Mouse (Mus musculus): ENCODE measurements around the gene Gm20481. TPM values are rescaled to one million over a fixed set of nuclear protein-coding genes. Genes with fewer than 3 reads are reported as not detected.
"Not testable (repeated sequence)": the region's sequence is repeated elsewhere in the genome, so short reads cannot be mapped to it uniquely, and the experiment has no call there.

Gene Gm20481
- polyA plus RNA-seq, 1 experiment from 2014 or later = not detected

DNA sequence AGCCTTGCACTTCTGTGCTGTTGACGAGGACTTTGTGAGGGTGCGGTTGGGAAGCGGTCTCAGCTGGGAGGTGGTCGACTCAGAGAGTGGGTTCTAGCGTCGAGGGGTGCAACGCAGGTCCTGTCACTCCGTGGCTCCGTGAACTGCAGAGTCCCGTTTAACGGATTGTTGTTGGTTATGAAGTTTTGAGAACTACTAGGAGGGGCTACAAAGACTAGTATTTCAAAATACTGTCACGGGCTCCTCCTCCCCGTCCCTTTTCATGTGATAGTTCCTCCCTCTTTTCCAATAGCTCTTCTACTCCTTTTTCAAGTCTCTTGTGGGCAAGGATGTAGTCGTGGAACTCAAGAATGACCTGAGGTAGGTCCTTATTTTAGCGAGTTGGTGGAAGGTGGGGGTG is 12.6 kb downstream of the Gm20481 start:
- peak overlapping the region; percentile 71 for H3K4me2 ChIP-seq
- no peaks in the 10 kb centered on the region for H3K9me3 ChIP-seq
- peak overlapping the region; percentile 96 for H3K9ac ChIP-seq
- ATAC-seq (ENCODE audit: borderline replicate concordance, extremely low read depth, low FRiP score, low TSS enrichment) = no peak
- peaks cover 18% of the 10 kb centered on the region for H3K4me1 ChIP-seq
- H3K27me3 ChIP-seq = no peaks in the 10 kb centered on the region
- under 1% methylated on average over 15 of the region's 15 CpGs for WGBS
- peaks cover 18% of the 10 kb centered on the region for H3K36me3 ChIP-seq
- H3K4me3 ChIP-seq = peak overlapping the region; percentile 75
- H3K27ac ChIP-seq = peak overlapping the region; percentile 99

DNA sequence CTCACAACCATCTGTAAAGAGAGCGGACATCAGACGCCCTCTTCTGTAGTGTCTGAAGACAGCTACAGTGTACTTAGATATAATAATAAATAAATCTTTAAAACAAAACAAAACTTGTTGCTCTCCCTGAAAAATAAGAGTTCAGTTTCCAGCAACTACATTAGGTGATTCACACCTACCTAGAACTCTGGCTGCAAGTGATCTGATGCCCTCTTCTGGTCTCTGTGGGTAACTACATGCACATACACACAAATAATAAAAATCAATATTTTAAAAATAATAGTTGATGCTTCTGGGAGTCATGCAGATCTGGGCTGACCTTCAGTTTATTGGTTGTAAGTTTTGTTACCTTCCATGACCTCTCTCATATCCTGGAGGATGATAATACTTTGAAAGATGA is 14.5 kb downstream of the Gm20481 start:
- Histone ChIP-seq H3K9me3 (no peaks in the 10 kb centered on the region), H3K4me1 (peaks cover 18% of the 10 kb centered on the region), H3K36me3 (peaks cover 26% of the 10 kb centered on the region), H3K9ac (no peak overlapping the region), H3K27ac (no peak overlapping the region), H3K4me2 (no peak overlapping the region), H3K27me3 (no peaks in the 10 kb centered on the region), H3K4me3 (no peak overlapping the region)
- WGBS = 74% methylated on average over 2 of the region's 2 CpGs
- ATAC-seq (ENCODE audit: borderline replicate concordance, extremely low read depth, low FRiP score, low TSS enrichment) = no peak

DNA sequence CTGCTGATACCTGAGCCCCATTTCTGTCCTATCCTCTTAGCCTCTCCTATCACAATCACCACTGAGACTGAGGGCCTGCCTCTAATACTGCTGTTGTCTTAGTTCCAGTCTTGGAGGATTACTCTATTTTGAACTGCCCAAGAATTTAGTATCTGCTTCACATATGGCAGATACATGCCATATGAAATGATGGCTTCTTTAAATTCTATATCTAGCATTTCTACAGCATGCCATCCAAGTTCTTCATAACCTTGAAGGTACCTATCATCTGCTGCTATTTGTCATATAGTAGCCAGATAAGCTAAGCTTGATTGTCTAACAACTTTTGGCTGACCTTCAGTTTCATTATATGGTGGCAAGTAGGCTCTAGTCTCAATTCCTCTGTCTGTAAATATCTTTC is 25.0 kb downstream of the Gm20481 start:
- no peak for ATAC-seq (ENCODE audit: borderline replicate concordance, extremely low read depth, low FRiP score, low TSS enrichment)
- Histone ChIP-seq H3K27ac (no peak overlapping the region), H3K4me1 (peaks cover 31% of the 10 kb centered on the region), H3K9ac (no peak overlapping the region), H3K4me2 (no peak overlapping the region), H3K4me3 (no peak overlapping the region), H3K9me3 (no peaks in the 10 kb centered on the region), H3K36me3 (peaks cover 40% of the 10 kb centered on the region), H3K27me3 (no peaks in the 10 kb centered on the region)

GRCm38 (mm10) chr17:34995192-34995591 is 25.5 kb downstream of the Gm20481 start:
- H3K9ac ChIP-seq; ATAC-seq (ENCODE audit: borderline replicate concordance, extremely low read depth, low FRiP score, low TSS enrichment); H3K4me2 ChIP-seq; H3K27ac ChIP-seq; H3K27me3 ChIP-seq; H3K9me3 ChIP-seq; H3K4me3 ChIP-seq: not testable (repeated sequence)
- Histone ChIP-seq H3K4me1 (peaks cover 34% of the 10 kb centered on the region), H3K36me3 (peaks cover 40% of the 10 kb centered on the region)
- 86% methylated on average over 4 of the region's 4 CpGs for WGBS

- not testable (repeated sequence) for H3K4me2 ChIP-seq; H3K27ac ChIP-seq; H3K9ac ChIP-seq; H3K4me3 ChIP-seq; ATAC-seq (ENCODE audit: borderline replicate concordance, extremely low read depth, low FRiP score, low TSS enrichment); H3K27me3 ChIP-seq; H3K9me3 ChIP-seq
- Histone ChIP-seq H3K4me1 (peaks cover 34% of the 10 kb centered on the region), H3K36me3 (peaks cover 37% of the 10 kb centered on the region)
- 93% methylated on average over 4 of the region's 4 CpGs for WGBS
These were observed 26.2 kb downstream of the Gm20481 start for GRCm38 (mm10) chr17:34995927-34996326.

DNA sequence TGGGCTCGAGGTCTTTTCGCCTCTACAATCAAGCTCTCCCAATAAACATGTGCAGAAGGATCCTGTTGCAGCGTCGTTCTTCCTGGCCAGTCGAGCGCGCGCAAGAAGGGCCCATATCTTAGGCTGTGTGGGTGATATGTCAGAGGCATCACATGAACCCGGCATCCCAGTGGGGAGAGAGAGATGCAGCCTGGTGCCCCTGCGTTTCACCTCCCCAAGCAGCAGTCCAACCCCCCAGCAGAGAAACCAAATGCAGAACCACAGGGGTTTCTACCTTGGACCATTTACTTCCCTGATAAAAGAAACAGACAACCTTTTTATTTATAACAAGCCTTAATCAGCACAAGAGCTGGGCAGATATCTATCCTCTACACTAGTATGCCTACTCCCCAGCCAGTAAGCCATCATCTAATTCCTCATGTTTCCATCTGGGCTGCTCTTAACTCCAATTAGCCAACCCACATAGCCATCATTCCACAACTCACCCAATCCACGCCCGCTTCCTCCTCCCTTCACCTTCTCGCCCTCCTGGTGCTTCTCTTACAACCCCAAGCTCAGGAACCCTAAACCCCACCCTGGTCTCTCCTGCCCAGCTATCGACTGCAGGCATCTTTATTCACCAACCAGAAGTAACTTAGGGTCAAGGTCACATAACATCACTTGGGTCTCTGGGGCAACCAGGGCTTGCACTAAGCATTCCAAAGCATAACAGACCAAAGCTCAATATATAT is 26.9 kb downstream of the Gm20481 start:
- Histone ChIP-seq H3K9me3 (no peaks in the 10 kb centered on the region), H3K27ac (no peak overlapping the region), H3K9ac (no peak overlapping the region), H3K36me3 (peaks cover 31% of the 10 kb centered on the region), H3K4me1 (peaks cover 34% of the 10 kb centered on the region), H3K27me3 (no peaks in the 10 kb centered on the region), H3K4me2 (peak overlapping the region; percentile 85), H3K4me3 (peak overlapping the region; percentile 5; the same call in 1 of the 2 replicates)
- no peak for ATAC-seq (ENCODE audit: borderline replicate concordance, extremely low read depth, low FRiP score, low TSS enrichment)
- WGBS = 84% methylated on average over 13 of the region's 14 CpGs

DNA sequence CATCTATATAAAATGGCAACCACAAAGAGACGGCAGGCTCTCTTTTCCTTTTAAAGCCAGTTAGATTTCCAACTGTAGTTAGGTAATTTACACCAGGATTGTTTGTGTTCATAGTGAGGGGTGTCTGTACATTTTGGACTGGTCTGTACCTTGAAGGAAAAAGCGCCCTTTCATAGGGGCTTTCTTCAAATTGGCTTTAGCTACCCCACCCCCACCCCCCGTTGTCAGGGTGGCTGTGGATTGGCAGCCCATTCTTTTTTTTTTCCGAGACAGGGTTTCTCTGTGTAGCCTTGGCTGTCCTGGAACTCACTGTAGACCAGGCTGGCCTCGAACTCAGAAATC is 27.4 kb downstream of the Gm20481 start:
- Histone ChIP-seq H3K4me3 (peak overlapping the region; percentile 7), H3K27me3 (no peaks in the 10 kb centered on the region), H3K9ac (no peak overlapping the region), H3K4me2 (peak overlapping the region; percentile 85), H3K36me3 (peaks cover 31% of the 10 kb centered on the region), H3K27ac (no peak overlapping the region), H3K9me3 (no peaks in the 10 kb centered on the region), H3K4me1 (peaks cover 35% of the 10 kb centered on the region)
- 84% methylated on average over 5 of the region's 5 CpGs for WGBS
- no peak for ATAC-seq (ENCODE audit: borderline replicate concordance, extremely low read depth, low FRiP score, low TSS enrichment)

DNA sequence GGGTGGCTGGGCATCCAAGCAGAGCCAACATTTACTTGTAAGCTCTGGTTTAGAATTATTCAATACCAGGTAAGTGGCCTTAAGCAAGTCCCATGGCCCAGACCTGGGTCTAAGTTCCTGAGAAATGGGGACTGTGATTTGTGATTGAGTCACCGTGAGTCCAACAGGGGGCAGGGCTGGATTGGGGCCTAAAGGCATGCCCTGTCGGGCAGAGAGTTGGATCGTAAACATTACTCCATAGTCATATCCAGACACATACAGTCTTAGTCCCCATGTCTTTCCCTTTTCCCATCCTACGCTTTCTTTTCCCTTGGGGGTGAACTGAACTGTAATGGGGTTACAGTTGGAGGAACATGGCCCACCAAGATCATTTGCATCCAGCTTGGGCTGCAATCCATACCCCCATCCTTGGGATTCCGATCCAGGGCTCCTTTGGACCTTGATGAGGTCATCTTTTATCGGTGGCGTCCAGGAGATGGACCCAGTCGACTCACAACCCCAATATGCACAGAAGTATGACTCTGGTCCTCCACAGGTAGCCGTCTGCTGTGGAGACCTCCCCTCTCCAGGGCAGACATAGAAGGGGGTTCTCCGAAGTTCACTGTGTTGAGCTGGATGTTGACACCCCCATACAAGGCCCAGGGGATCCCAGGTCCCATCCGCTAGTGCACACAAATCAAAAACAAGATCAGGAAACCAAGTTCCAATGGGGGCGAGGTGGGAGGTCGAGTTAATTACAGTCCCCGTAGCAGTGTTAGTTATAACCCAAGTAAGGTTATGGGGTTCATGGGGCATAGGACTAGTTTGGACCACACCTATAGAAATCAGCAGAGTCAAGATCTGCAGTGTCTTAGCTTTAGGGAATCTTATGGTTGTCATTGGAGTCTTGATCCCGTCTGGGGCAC is 29.1 kb downstream of the Gm20481 start:
- Histone ChIP-seq H3K4me3 (peak overlapping the region; percentile 62), H3K27ac (peak overlapping the region; percentile 94), H3K4me1 (peaks cover 50% of the 10 kb centered on the region), H3K9ac (peak overlapping the region; percentile 68; the same call in 1 of the 2 replicates), H3K9me3 (no peaks in the 10 kb centered on the region), H3K36me3 (peaks cover 31% of the 10 kb centered on the region), H3K4me2 (peak overlapping the region; percentile 85), H3K27me3 (no peaks in the 10 kb centered on the region)
- 90% methylated on average over 15 of the region's 15 CpGs for WGBS
- ATAC-seq (ENCODE audit: borderline replicate concordance, extremely low read depth, low FRiP score, low TSS enrichment) = no peak

DNA sequence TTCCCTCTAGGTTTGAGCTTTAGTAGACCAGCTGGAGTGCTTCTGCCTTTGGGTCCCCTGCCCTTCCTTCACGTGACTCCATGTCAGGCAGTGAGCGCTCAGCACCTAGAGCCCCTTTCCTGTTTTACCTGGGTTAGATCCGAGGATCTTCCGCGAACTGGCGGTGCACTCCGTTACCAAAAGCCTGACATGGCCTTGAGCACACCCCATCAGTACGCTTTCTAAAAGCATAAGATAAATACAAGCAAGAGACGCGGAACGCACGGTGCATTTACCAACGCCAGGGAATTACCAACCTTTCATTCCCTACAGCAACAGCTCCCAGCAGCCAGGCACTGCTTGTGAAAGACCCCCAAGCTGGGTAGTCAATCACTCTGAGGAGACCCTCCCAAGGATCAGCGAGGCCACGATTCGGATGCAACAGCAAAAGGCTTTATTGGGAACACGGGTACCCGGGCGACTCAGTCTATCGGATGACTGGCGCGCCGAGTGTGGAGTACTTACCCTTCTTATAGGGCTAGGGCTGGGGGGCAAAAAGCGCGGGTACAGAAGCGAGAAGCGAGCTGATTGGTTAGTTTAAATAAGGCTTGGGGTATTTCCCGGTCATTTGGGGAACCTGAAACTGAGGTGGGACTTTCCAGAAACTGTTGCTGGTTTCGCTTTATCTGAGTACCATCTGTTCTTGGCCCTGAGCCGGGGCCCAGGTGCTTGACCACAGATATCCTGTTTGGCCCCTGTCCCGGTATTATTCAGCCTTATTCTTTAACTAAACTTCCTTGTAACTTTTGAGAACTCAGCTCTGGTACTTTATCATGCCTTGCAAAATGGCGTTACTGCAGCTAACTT is 30.4 kb downstream of the Gm20481 start:
- ATAC-seq (ENCODE audit: borderline replicate concordance, extremely low read depth, low FRiP score, low TSS enrichment); H3K27me3 ChIP-seq; H3K9me3 ChIP-seq: not testable (repeated sequence)
- 5% methylated on average over 30 of the region's 32 CpGs for WGBS
- H3K4me2 ChIP-seq = peak overlapping the region; percentile 85
- peak overlapping the region; percentile 96 for H3K27ac ChIP-seq
- H3K36me3 ChIP-seq = peaks cover 43% of the 10 kb centered on the region
- H3K4me1 ChIP-seq = peaks cover 50% of the 10 kb centered on the region
- peak overlapping the region; percentile 62 for H3K4me3 ChIP-seq
- peak overlapping the region; percentile 77 for H3K9ac ChIP-seq

GRCm38 (mm10) chr17:35000717-35001451 is 31.2 kb downstream of the Gm20481 start, which contains the start of gene Vars:
Gene Vars (plus strand): TSS chr17:35000987.
- Histone ChIP-seq H3K9ac (peak within 1 kb of the TSS; percentile 77), H3K27me3 (no peaks in the 10 kb centered on the region), H3K9me3 (no peaks in the 10 kb centered on the region), H3K4me2 (peak within 1 kb of the TSS; percentile 85), H3K4me1 (peaks cover 50% of the 10 kb centered on the region), H3K27ac (peak within 1 kb of the TSS; percentile 96), H3K36me3 (peaks cover 48% of the 10 kb centered on the region), H3K4me3 (peak within 1 kb of the TSS; percentile 62)
- ATAC-seq (ENCODE audit: borderline replicate concordance, extremely low read depth, low FRiP score, low TSS enrichment) = peak; percentile 92
- under 1% methylated on average over 83 of the region's 83 CpGs for WGBS

All from lung, embryonic 15.5 days (tissue).